Mouse (Mus musculus): Measurements from ENCODE around the gene Ptk6. TPM values are rescaled to one million over a fixed set of nuclear protein-coding genes. Genes with fewer than 3 reads are reported as not detected.

The Ptk6 gene
- total RNA-seq (2015) (not detected in 2 replicates), total RNA-seq (2017) (not detected in 2 replicates)

DNA sequence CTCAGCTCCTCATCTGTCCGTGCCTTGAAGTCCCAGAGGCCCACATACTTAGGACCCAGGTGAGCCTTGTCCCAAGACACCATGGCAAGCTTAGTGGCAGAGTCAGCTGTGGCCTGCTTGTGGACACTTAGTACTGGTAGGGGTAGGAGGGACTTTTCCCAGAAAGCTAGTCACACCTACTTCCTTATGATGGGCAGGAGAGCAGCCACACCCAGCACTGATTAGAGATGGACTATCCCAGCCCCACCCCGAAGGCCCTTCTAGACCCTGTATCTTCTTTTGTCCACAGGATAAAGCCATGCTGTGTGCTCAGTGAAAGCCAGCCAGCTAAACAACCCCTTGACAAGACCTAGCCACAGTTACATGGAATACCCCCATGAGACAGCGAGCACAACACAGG lies at the start of gene Ptk6:
TSS of gene Ptk6 (minus strand) at position 368 of the 400 bp plus-strand sequence.
- no peak for ATAC-seq (replicated peaks; ENCODE audit: poor library complexity)

DNA sequence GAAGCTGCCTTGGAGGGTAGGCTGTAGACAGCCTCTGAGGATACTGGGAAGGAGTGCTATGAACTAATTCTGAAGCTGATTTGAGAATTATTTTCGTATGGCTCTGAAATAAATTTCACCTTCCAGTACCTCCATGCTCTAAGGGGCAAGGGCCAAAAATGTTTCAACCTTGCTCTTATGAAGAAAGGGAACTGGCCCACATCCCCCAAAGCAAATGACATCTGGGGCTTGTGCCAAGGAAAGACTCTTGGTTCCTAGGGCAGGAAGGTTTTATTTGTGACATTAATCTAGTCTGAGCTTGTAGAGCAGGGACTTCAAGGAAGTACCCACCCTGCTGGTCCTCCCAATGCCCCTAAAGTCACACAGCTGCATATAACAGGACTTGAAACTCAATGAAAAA lies 49.3 kb upstream of the Ptk6 start:
- no peak for ATAC-seq (replicated peaks; ENCODE audit: poor library complexity)

GRCm38 (mm10) chr2:181249217-181249616 lies 46.6 kb upstream of the Ptk6 start:
- ATAC-seq (replicated peaks; ENCODE audit: poor library complexity), result no peak

- no peak for ATAC-seq (replicated peaks; ENCODE audit: poor library complexity)
These were observed 42.4 kb upstream of the Ptk6 start for GRCm38 (mm10) chr2:181245031-181245430.

- peak; percentile 91 for ATAC-seq (replicated peaks; ENCODE audit: poor library complexity)
These were observed 41.3 kb upstream of the Ptk6 start for GRCm38 (mm10) chr2:181243706-181244394.

DNA sequence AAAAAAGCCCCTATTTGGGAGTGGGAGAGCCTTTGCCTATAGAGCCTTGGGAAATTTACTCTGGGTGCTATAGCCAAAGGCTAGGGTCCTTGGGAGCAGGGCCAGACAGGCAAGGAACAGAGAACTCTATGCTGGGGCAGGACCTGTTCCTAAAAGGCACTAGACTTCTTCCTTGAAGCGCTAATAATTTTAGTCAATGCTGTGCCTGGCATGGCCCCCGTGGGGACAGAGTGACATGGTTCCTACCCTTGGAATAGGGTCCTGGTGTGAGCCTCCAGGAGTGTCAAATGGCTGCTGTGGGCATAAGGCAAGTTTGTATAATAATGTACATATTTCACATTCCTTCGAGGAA lies 39.7 kb upstream of the Ptk6 start:
- ATAC-seq (replicated peaks; ENCODE audit: poor library complexity), result no peak

- peak; percentile 81 for ATAC-seq (replicated peaks; ENCODE audit: poor library complexity)
These were observed 39.2 kb upstream of the Ptk6 start, which contains the start of gene Helz2 for GRCm38 (mm10) chr2:181241602-181242313. Helz2 (minus strand) TSS chr2:181242027.

DNA sequence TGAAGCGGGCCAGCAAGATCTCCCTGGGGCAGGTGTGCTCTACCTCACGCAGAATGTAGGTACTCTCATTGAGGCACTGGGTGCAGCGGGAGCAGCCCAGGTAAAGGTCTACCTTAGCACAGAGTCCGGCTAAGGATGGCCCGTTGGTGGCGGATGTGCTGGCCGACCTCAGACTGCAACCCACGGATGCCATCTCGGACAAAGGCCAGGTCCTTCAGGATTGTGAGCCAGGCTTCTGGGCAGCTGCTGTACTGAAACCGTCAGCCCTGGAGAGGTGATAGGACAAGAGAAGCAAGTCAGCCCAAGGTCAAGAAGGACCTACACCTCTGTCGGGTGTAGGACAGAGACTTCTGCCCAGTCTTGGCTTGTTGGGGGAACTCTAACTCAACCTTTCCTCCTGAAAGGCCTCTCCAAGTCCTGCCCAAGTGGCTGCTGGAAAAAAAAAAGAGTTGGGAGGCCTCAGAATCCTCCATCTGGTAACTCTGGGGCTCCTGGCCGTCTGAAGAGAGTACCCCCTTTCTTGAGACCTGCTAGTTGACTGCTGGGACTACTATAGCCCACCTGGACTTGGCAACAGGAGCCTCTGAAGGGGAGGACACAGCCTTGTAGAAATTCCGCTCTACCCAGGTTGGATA lies 38.3 kb upstream of the Ptk6 start:
- ATAC-seq (replicated peaks; ENCODE audit: poor library complexity), result no peak

DNA sequence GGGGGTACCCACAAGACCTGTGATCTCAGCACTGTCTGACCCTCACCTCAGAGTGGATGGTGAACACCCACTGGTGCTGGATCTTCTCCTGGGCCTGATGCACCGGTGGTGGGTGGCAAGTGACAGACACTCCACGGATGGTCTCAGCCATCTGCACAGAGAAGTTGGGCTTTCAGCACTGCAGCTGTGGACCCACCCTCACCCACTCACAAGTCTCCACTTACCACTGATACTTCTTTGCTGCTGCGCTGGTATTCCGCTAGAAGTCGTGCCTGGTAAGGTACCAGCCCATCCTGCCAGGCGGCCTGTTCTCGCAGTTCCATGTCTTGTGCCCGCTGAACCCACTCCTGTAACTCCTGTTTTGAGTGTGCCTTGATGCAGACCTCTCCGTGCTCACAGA lies 36.7 kb upstream of the Ptk6 start:
- no peak for ATAC-seq (replicated peaks; ENCODE audit: poor library complexity)

DNA sequence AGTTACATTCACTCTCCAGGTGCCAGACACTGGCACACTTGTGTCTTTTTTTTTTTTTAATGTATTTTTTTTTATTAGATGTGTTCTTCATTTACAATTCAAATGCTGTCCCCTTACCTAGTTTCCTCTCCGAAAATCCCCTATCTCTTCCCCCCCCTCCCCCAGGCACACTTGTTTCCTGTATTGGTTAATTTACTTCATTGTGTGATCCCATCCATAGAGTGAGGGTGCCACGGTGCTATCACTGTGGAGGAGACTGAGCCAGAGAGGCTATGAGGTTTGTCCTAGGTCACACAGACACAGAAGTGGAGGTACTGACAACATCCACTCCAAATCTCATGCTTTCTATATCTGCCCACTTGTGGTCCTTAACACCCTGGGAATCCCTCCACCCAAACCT lies 36.3 kb upstream of the Ptk6 start:
- ATAC-seq (replicated peaks; ENCODE audit: poor library complexity), result no peak

DNA sequence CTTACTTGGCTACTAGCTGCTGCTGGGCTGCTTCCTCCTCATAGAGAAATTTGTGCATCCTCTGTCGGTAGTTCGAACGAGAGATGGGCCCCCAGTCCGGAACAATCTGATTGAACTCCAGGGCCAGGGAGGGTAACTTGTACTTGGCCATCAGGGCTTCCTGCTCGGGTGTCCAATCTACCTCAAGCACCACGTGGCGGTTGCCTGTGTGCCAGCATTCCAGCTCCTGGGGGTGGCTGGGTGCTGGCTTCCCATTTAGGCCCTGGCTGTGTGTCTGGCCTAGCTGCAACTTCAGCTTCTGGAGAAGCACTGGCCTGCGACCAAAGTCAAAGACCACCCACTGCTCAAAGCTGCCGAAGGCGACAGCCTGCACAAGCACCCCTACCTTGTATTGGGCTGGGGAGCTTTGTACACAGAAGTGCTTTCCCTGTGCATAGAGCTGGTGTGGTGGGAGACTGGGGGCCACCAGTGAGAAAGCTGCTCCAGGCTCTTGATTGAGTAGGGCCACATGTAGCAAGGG lies 35.6 kb upstream of the Ptk6 start:
- ATAC-seq (replicated peaks; ENCODE audit: poor library complexity), result no peak

GRCm38 (mm10) chr2:181237251-181238014 lies 34.8 kb upstream of the Ptk6 start:
- ATAC-seq (replicated peaks; ENCODE audit: poor library complexity), result no peak

GRCm38 (mm10) chr2:181235681-181236566 lies 33.3 kb upstream of the Ptk6 start:
- ATAC-seq (replicated peaks; ENCODE audit: poor library complexity), result no peak

- no peak for ATAC-seq (replicated peaks; ENCODE audit: poor library complexity)
These were observed 32.1 kb upstream of the Ptk6 start for GRCm38 (mm10) chr2:181234680-181235079.

DNA sequence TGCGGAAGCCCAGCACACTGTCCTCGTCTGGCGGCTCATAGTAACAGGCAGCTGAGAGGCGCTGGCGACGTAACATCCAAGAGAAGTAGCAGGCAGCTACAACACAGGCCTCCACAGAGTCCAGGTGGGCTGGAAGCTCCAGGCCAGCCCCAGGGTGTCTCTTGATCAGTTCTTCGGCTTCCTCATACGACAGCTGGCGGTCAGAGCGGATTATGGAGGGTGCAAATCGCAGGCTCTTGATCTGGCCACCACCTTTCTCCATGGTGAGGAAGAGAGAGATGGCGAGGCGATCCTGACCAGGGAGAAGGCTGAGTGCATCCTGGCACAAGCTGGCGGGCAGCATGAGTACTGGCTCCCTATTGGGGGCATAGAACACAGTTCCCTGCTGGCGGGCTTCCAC lies 30.9 kb upstream of the Ptk6 start:
- no peak for ATAC-seq (replicated peaks; ENCODE audit: poor library complexity)

DNA sequence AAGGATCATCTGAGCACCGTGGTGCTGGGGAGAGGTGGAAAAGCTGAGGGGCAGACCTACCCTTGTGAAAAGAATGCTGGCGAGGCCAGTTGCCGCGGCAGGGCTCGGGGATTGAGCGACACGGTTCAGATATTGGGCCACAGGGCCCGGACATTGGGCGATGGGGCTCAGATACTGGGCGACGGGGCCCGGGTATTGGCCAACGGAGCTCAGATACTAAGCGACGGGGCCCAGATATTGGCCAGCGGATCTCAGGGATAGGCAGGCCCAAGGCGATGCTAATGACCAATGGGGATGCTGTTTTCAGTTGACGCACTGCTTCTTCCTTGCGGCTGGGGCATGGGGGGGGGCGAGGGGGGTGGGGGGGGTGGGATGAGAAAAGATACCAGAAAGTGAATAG lies 28.6 kb upstream of the Ptk6 start:
- no peak for ATAC-seq (replicated peaks; ENCODE audit: poor library complexity)

GRCm38 (mm10) chr2:181228335-181228734 lies 25.7 kb upstream of the Ptk6 start:
- ATAC-seq (replicated peaks; ENCODE audit: poor library complexity), result no peak

DNA sequence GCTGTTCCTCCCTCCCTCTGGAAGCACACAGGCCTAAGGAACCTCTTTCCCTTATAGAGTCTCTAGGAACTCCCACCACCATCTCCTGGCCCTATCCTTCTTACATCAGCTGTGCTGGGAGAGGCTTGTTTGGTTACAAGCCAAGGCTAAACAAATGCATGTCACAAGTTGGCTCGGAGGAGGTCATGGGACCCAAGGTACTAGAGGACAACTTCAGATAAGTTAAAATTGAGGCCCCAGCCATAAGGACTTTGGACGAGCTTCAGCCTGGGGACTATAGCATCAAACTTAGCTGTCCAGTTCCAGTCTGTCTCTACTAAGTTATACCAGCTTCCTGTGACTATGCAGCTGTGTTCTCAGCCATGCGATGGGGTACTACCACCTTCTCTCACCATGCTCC lies 24.5 kb upstream of the Ptk6 start:
- ATAC-seq (replicated peaks; ENCODE audit: poor library complexity), result no peak

DNA sequence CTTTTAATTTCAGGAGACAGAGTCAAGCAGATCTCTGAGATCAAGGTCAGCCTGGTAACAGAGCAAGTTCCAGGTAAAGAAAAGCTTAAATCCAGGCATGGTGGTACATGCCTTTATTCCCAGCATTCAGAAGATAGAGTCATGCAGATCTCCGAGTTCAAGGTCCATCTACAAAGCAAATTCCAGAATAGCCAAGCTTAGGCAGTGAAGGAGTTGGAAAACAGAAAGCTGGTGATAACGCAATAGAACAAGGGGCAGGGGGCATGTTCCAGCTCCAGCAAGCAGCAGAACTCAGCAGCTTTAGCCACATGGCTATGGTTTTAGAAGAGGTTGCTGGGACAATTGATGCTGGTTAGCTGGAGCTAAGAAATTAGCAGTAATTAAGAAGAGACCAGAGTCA lies 22.4 kb upstream of the Ptk6 start:
- ATAC-seq (replicated peaks; ENCODE audit: poor library complexity), result no peak

DNA sequence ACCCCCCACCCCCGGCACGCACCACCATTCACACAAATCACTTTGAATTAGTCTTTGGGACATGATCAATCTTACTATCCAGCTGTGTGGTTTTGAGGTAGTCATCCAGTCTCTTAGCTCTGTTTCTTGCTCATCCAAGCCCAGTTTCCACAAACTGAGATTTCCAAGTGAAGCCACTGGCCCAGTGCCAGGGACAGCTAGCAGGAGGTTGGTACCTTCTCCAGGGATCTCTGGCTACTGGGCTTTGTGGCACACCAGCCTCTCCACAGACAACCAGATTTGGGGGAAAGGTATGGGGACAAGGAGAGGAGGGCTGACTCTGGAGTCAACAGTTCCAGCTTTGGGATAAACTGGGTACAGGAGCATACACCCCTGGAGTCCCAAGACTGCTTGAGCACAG lies 17.8 kb upstream of the Ptk6 start:
- no peak for ATAC-seq (replicated peaks; ENCODE audit: poor library complexity)

Data from megakaryocyte progenitor cell, adult 5-6 weeks (primary cell).